Mouse (Mus musculus): ENCODE measurements around the gene Hba-a2.
A peak's percentile ranks its signal among the peaks of the same experiment; 100 is the strongest.
"Not testable (repeated sequence)": the region's sequence is repeated elsewhere in the genome, so short reads cannot be mapped to it uniquely, and the experiment has no call there.

Gene Hba-a2

DNA sequence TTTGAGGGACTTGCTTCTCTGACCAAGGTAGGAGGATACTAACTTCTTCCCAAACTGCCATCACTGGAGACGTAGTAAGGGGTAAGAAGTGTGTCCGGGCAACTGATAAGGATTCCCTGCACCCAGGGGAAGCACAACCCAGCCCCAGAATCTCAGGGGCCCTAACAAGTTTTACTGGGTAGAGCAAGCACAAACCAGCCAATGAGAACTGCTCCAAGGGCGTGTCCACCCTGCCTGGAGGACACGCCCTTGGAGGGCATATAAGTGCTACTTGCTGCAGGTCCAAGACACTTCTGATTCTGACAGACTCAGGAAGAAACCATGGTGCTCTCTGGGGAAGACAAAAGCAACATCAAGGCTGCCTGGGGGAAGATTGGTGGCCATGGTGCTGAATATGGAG, at the start of gene Hba-a2:
TSS of gene Hba-a2 (plus strand) at position 287 of the 400 bp plus-strand sequence.
- not testable (repeated sequence) for DNase-seq (ENCODE audit: low read depth, low spot score)

DNA sequence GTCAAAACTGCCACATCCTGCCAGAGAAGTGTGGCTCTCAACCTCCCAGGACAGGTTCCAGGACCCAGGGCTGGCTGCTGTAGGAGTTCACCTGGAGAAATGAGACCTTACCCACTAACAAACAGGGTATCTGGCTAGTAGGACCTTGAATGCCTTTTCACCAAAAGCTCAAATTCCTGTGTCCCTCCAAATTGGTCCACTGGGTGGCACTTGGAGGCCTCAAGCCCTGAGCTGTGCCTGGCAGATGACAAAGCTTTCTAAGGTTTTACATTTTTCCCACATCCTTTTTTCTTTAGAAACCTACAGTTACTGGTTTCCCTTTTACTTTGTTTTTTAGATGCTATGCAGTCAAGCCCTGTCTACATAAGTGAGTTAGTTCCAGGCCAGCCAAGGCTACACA, 49.2 kb upstream of the Hba-a2 start:
- DNase-seq (ENCODE audit: low read depth, low spot score) = no peak

- DNase-seq (ENCODE audit: low read depth, low spot score) = no peak
Measured at GRCm38 (mm10) chr11:32248350-32248749, 47.9 kb upstream of the Hba-a2 start.

- no peak for DNase-seq (ENCODE audit: low read depth, low spot score)
Measured at GRCm38 (mm10) chr11:32250880-32251763, 45.2 kb upstream of the Hba-a2 start.

GRCm38 (mm10) chr11:32253121-32253520, 43.2 kb upstream of the Hba-a2 start:
- no peak for DNase-seq (ENCODE audit: low read depth, low spot score)

- DNase-seq (ENCODE audit: low read depth, low spot score) = no peak
Measured at GRCm38 (mm10) chr11:32256146-32256545, 40.1 kb upstream of the Hba-a2 start.

- DNase-seq (ENCODE audit: low read depth, low spot score) = no peak
Measured at GRCm38 (mm10) chr11:32256566-32256965, 39.7 kb upstream of the Hba-a2 start.

DNA sequence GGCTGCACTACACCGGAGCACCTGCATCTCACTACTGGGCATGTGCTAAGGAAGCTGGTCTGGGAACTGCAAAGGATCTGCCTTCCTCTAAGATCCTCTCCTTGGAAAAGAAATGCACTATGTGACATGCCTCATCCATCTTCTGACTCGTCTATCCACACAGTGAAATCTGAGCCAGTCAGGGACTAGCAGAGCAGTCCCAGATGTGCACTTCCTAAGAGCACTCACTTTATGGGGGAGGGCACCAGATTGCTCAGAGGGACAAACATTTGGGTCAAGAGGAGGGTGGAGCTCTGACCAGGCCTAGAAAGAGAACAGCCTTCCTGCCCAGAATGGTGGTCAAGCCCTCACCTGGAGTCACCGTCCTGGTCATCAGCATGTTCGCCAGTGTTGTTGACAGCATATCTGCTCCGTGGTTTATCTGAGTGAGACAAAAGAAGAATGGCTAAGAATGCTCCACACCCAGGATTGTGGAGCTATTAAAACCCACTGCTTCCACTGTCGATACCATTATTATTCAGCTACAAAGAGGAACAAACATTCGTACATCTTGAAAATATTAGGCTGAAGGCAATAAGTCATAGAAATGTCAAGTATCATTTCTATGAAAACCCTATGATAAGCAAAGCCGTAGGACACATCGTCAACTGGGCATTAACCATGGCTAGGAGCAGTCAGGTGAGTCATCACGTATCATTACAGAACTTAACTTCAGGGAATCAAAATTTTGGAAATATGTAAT, 33.4 kb upstream of the Hba-a2 start:
- DNase-seq (ENCODE audit: low read depth, low spot score) = no peak

- no peak for DNase-seq (ENCODE audit: low read depth, low spot score)
Measured at GRCm38 (mm10) chr11:32265117-32265738, 31.1 kb upstream of the Hba-a2 start.

DNA sequence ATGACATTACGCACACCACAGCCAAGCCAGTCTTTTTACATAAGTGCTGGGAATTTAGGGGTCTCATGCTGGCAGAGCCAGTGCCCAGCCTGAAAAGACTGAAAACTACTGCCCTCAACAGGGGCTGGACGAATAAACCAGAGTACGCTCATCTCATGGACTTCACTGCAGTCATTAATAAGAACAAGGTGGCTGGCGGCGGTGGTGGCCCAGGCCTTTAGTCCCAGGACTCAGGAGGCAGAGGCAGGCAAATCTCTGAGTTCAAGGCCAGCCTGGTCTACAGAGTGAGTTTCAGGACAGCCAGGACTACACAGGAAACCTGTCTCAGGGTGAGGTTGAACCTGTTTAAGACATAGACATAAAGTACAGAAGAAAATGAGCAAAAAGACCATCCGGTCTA, 30.1 kb upstream of the Hba-a2 start:
- no peak for DNase-seq (ENCODE audit: low read depth, low spot score)

- DNase-seq (ENCODE audit: low read depth, low spot score) = no peak
Measured at GRCm38 (mm10) chr11:32266776-32267175, 29.5 kb upstream of the Hba-a2 start.

DNA sequence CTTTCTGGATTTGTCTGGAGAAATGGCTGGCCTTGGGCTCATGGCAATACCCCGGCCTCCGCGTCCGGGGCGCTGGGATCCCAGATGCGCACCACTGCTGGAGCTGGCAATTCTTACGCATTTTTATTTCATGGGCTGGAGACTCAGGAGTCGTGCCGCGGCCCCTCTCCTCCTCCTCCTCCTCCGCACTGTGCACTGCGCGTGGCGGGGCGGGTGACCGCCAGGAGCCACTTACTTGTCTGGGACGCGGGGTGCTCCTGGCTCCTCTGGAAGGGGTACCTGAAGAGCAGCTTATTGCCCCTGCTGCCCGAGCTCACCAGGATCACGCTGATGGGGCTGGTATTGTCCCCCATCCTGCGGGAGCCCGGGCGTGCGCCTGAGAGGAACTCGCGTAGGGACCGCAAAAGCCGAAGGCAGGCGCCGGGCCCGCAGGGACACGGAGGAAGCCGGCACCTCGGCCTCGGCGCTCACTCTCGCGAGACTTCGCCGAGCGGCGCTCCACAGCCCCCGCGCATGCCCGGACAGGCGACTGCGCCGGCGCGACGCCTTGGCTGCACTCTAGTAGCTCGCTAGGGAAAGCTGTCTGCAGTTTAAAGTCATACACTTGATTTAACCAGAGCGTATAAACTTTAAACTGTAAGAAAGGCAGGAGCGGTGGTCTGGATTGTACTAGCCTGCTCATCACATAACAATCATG, 29.0 kb upstream of the Hba-a2 start, which contains the start of gene Nprl3:
TSS of gene Nprl3 (minus strand) at position 520 of the 697 bp plus-strand sequence.
- peak; percentile 97 for DNase-seq (ENCODE audit: low read depth, low spot score)

GRCm38 (mm10) chr11:32267964-32268363, 28.3 kb upstream of the Hba-a2 start:
- peak; percentile 40 for DNase-seq (ENCODE audit: low read depth, low spot score)

DNA sequence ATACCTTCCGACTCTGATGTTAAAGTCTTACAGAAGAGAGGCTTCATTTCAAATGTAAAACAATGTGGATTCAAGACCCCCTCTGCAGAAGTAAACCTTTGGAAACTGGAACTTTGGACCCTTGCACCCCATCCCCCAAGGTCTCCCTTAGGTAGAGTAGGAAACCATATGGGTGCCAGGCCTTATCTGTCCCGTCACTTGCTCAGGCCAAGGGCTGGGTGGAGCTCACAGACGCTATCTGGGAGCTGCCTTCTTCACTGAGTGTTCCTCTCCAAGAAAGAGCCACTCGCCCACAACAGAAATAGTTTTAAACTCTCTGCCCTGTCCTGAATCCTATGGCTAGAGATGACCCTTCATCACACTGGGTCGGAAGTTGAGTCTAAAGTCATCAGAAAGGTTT, 27.3 kb upstream of the Hba-a2 start:
- no peak for DNase-seq (ENCODE audit: low read depth, low spot score)

DNA sequence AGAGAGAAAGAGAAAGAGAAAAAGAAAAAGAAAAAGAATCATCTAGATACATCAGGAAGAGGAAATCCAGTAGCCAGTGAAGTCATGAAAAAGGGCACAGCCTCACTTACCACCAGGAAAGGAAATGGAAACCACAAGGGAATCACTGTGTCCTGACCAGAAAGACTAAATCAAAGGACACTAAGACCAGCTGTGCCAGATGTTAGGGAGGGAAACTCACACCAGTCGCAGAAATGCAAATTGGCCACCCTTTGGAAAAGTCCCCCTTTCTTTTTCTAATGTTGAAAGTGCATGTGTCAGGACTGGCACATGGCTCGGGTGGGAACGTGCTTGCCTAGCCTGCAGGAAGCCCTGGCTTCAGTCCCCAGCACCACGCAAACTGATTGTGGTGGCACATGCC, 25.1 kb upstream of the Hba-a2 start:
- DNase-seq (ENCODE audit: low read depth, low spot score) = no peak

DNA sequence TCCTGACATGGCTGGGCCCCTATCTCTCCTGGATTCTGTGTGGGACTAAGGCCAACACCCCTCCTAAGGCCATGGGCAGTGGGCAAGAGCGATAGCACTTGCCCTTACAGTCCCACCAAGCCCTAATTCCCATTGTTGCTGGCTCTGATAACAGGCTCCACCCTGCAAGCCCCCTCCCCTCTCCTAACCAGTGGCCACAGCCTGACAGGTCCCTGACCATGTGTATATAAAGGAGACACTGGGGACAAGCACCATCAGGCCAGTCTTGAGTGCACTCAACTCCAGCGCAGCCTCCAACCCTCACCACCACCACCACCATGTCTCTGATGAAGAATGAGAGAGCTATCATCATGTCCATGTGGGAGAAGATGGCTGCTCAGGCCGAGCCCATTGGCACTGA, 19.9 kb upstream of the Hba-a2 start, which contains the start of gene Hba-x:
TSS of gene Hba-x (plus strand) at position 54 of the 400 bp plus-strand sequence.
- DNase-seq (ENCODE audit: low read depth, low spot score) = no peak

GRCm38 (mm10) chr11:32277736-32278457, 18.4 kb upstream of the Hba-a2 start:
- DNase-seq (ENCODE audit: low read depth, low spot score) = peak; percentile 18

- no peak for DNase-seq (ENCODE audit: low read depth, low spot score)
Measured at GRCm38 (mm10) chr11:32278458-32278957, 17.8 kb upstream of the Hba-a2 start.

DNA sequence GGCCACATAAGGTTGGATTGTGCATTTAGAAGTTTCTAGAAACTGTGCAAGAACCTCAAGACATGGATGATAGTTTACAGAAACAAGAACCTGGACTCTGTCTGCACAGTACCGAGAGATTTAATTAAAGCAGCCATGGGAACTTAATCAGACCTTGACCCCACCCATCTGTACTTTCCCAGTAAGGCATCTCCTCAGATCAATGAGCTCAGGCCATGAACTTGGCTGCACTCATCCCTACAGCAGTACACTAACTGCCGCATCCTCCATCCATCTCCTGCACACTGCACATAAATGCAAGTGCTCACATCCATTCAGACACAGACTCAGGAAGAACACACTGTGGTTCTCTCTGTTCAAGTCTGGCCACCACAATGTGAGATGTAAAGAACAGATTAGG, 15.6 kb upstream of the Hba-a2 start:
- DNase-seq (ENCODE audit: low read depth, low spot score) = no peak

- no peak for DNase-seq (ENCODE audit: low read depth, low spot score)
Measured at GRCm38 (mm10) chr11:32281416-32282144, 14.7 kb upstream of the Hba-a2 start.
